Mouse (Mus musculus): ENCODE data around the gene Lhx6. TPM values are rescaled to one million over a fixed set of nuclear protein-coding genes. Genes with fewer than 3 reads are reported as not detected.

Gene Lhx6
- total RNA-seq, 4 experiments from 2014 or later: 0.49 to 2.2 (median 1.2) TPM

- DNase-seq: no peak
Observed at GRCm38 (mm10) chr2:36093301-36093700, 11.9 kb downstream of the Lhx6 start.

GRCm38 (mm10) chr2:36092748-36093147 lies 12.5 kb downstream of the Lhx6 start:
- no peak for DNase-seq

GRCm38 (mm10) chr2:36090853-36091741 lies 14.1 kb downstream of the Lhx6 start:
- peak; percentile 29 for DNase-seq

- no peak for DNase-seq
Observed at GRCm38 (mm10) chr2:36089190-36089589, 16.0 kb downstream of the Lhx6 start.

GRCm38 (mm10) chr2:36085041-36085440 lies 20.2 kb downstream of the Lhx6 start:
- DNase-seq: no peak

GRCm38 (mm10) chr2:36082802-36083580 lies 22.2 kb downstream of the Lhx6 start:
- no peak for DNase-seq

GRCm38 (mm10) chr2:36081446-36081845 lies 23.8 kb downstream of the Lhx6 start:
- DNase-seq: no peak

GRCm38 (mm10) chr2:36077160-36077761 lies 27.9 kb downstream of the Lhx6 start:
- no peak for DNase-seq

GRCm38 (mm10) chr2:36075210-36075609 lies 30.0 kb downstream of the Lhx6 start:
- DNase-seq: no peak

GRCm38 (mm10) chr2:36073781-36074180 lies 31.4 kb downstream of the Lhx6 start:
- DNase-seq: no peak

- DNase-seq: no peak
Observed at GRCm38 (mm10) chr2:36071660-36072305, 33.4 kb downstream of the Lhx6 start.

GRCm38 (mm10) chr2:36067132-36067531 lies 38.1 kb downstream of the Lhx6 start:
- no peak for DNase-seq

GRCm38 (mm10) chr2:36061409-36061808 lies 43.8 kb downstream of the Lhx6 start:
- DNase-seq: no peak

GRCm38 (mm10) chr2:36056248-36056647 lies 49.0 kb downstream of the Lhx6 start:
- DNase-seq: no peak

GRCm38 (mm10) chr2:36053249-36053648 lies 52.0 kb downstream of the Lhx6 start:
- no peak for DNase-seq

- DNase-seq: no peak
Observed at GRCm38 (mm10) chr2:36049567-36049954, 55.6 kb downstream of the Lhx6 start.

- peak; percentile 97 for DNase-seq
Observed at GRCm38 (mm10) chr2:36048748-36049566, 56.3 kb downstream of the Lhx6 start, which contains the start of the genes Ndufa8 and Morn5. TSS of gene Ndufa8 (minus strand) at chr2:36049406. TSS of gene Morn5 (plus strand) at chr2:36049458.

- DNase-seq: no peak
Observed at GRCm38 (mm10) chr2:36048164-36048563, 57.0 kb downstream of the Lhx6 start.

GRCm38 (mm10) chr2:36040872-36041271 lies 64.3 kb downstream of the Lhx6 start:
- no peak for DNase-seq

GRCm38 (mm10) chr2:36039297-36039985 lies 65.8 kb downstream of the Lhx6 start:
- no peak for DNase-seq

Measured in adrenal gland, adult 8-10 months (tissue).